ENCODE assay signal across 8 mouse cellular contexts in genomic region chr8:81767411-81768312, GRCm38 (mm10).
DNase-seq lines count a peak whose midpoint lies in the region; ATAC-seq and TF ChIP-seq lines count a peak whose summit lies in the region.

No protein-coding gene starts in this region.

- TF ChIP-seq POLR2A in lung, adult 2 months (IDR thresholded peaks at IDR 0.05; ENCODE audit: borderline replicate concordance, extremely low read depth, low read depth, low read length): no peak

- 22% methylated on average over 12 of the region's 12 CpGs for WGBS in intestine, postnatal 0 days
- WGBS in lung, adult 2 months: 3% methylated on average over 12 of the region's 12 CpGs
- 25% methylated on average over 12 of the region's 12 CpGs for WGBS in neural tube, embryonic 14.5 days

- H3K4me2 ChIP-seq in intestine, postnatal 0 days (replicated peaks; ENCODE audit: low read depth): peak overlapping the region; percentile 48
- H3K4me2 ChIP-seq in neural tube, embryonic 14.5 days (ENCODE audit: low read depth, low read length): 0 out of 2 replicates have a peak overlapping the region, but pooled peaks have one; percentile 16

- TF ChIP-seq CTCF in intestine, postnatal 0 days (IDR thresholded peaks at IDR 0.05; ENCODE audit: low read depth): no peak; the same call in 1 of the 2 replicates
- no peak for TF ChIP-seq CTCF in lung, adult 2 months (IDR thresholded peaks at IDR 0.05; ENCODE audit: insufficient read depth, low read length)

- no peaks in the 10 kb centered on the region for H3K4me1 ChIP-seq in intestine, postnatal 0 days (replicated peaks; ENCODE audit: control insufficient read depth, insufficient read depth, low read length)
- peaks cover 8% of the 10 kb centered on the region for H3K4me1 ChIP-seq in lung, adult 2 months (ENCODE audit: control insufficient read depth, insufficient read depth, low read length)
- no peaks in the 10 kb centered on the region for H3K4me1 ChIP-seq in neural tube, embryonic 14.5 days (ENCODE audit: control insufficient read depth, insufficient read depth, low read length)

- H3K4me3 ChIP-seq in intestine, postnatal 0 days (ENCODE audit: low read depth, low read length): peak overlapping the region; percentile 9; the same call in 1 of the 2 replicates
- H3K4me3 ChIP-seq in lung, adult 2 months (replicated peaks; ENCODE audit: extremely low read depth, low read depth, low read length): peak overlapping the region; percentile 71
- H3K4me3 ChIP-seq in neural tube, embryonic 14.5 days (ENCODE audit: low read depth, low read length): no peak overlapping the region

- H3K27ac ChIP-seq in intestine, postnatal 0 days (ENCODE audit: low read depth, low read length): no peak overlapping the region
- H3K27ac ChIP-seq in neural tube, embryonic 14.5 days (ENCODE audit: low read depth, low read length): no peak overlapping the region

- H3K36me3 ChIP-seq in intestine, postnatal 0 days (ENCODE audit: control insufficient read depth, insufficient read depth): no peaks in the 10 kb centered on the region
- H3K36me3 ChIP-seq in neural tube, embryonic 14.5 days (ENCODE audit: control insufficient read depth, insufficient read depth, low read length): no peaks in the 10 kb centered on the region

- no peaks in the 10 kb centered on the region for H3K9me3 ChIP-seq in intestine, postnatal 0 days (ENCODE audit: control insufficient read depth)
- no peaks in the 10 kb centered on the region for H3K9me3 ChIP-seq in neural tube, embryonic 14.5 days (ENCODE audit: control insufficient read depth, low read length)

- no peak for ATAC-seq in intestine, postnatal 0 days
- peak; percentile 67 for ATAC-seq in neural tube, embryonic 14.5 days (ENCODE audit: low read depth)

- no peak overlapping the region for H3K9ac ChIP-seq in intestine, postnatal 0 days (ENCODE audit: low read depth, low read length)
- no peak overlapping the region for H3K9ac ChIP-seq in neural tube, embryonic 14.5 days (replicated peaks; ENCODE audit: low read depth, low read length)

- DNase-seq in adrenal gland, adult (ENCODE audit: inconsistent age in 2 of 2, low spot score in 1 of 2): peak; percentile 18 to 72
- no peak for DNase-seq in adrenal gland, postnatal 25 days
- DNase-seq in brain, adult 2 months (ENCODE audit: low read depth, low spot score): peak; percentile 49
- DNase-seq in heart, adult 18-20 months: peak; percentile 59 to 73
- DNase-seq in lung, adult 2 months: peak; percentile 40
- DNase-seq in ovary, postnatal 10 days (ENCODE audit: low spot score): no peak

- no peaks in the 10 kb centered on the region for H3K27me3 ChIP-seq in intestine, postnatal 0 days (replicated peaks; ENCODE audit: control insufficient read depth, insufficient read depth, low read length)
- H3K27me3 ChIP-seq in neural tube, embryonic 14.5 days (ENCODE audit: control insufficient read depth, insufficient read depth, low read length): no peaks in the 10 kb centered on the region

Comparison
In these comparisons a context has a peak if more than half of its experiments do, and no peak if none do; other contexts are left out.
1. DNase-seq: peak in adrenal gland, adult (2 of 2), brain, adult 2 months (single experiment), heart, adult 18-20 months (2 of 2) and lung, adult 2 months (single experiment); none in adrenal gland, postnatal 25 days (single experiment) and ovary, postnatal 10 days (single experiment).